Mouse (Mus musculus) embryonic facial prominence, embryonic 11.5 days (tissue): ENCODE data around the gene Taf3. TPM values are rescaled to one million over a fixed set of nuclear protein-coding genes. Genes with fewer than 3 reads are reported as not detected.

Experiments used
- ATAC-seq: fragments of 200-750 bp; cut with Nextera tagmentation; replicated peaks from 2 replicates; pipeline ENCODE4 v1.8.0; 2017; ENCODE audit warnings: low read depth; ENCODE audit not compliant: insufficient number of reproducible peaks, low FRiP score, low TSS enrichment
- DNase-seq: peaks from one replicate; pipeline ENCODE4 v3.0.0-alpha.2; 2015; ENCODE audit warnings: low spot score
- H3K27ac ChIP-seq: fragments of 300-500 bp; sonication (generic); replicated peaks from 2 replicates; pipeline ENCODE4 v1.5.1; 2014; ENCODE audit warnings: mild to moderate bottlenecking, low read depth, low read length, control low read depth
- H3K27me3 ChIP-seq: fragments of 300-500 bp; sonication (generic); 2 replicates; pipeline ENCODE4 v1.6.1; 2014; ENCODE audit warnings: mild to moderate bottlenecking, low read length, moderate library complexity, mixed read lengths; ENCODE audit not compliant: control insufficient read depth, insufficient read depth
- H3K36me3 ChIP-seq: fragments of 300-500 bp; sonication (generic); replicated peaks from 2 replicates; pipeline ENCODE4 v1.6.1; 2014; ENCODE audit warnings: low read depth, mild to moderate bottlenecking, low read length, moderate library complexity, mixed read lengths; ENCODE audit not compliant: control insufficient read depth, insufficient read depth
- H3K4me1 ChIP-seq: fragments of 300-500 bp; sonication (generic); 2 replicates; pipeline ENCODE4 v1.6.1; 2014; ENCODE audit warnings: low read length, mixed read lengths; ENCODE audit not compliant: control insufficient read depth, insufficient read depth
- H3K4me2 ChIP-seq: fragments of 300-500 bp; sonication (generic); 2 replicates; pipeline ENCODE4 v1.6.1; 2014; ENCODE audit warnings: low read depth, mild to moderate bottlenecking, control low read depth, low read length, moderate library complexity
- H3K4me3 ChIP-seq: fragments of 300-500 bp; sonication (generic); 2 replicates; pipeline ENCODE4 v1.5.1; 2014; ENCODE audit warnings: low read depth, low read length, control low read depth
- H3K9ac ChIP-seq: fragments of 300-500 bp; sonication (generic); replicated peaks from 2 replicates; pipeline ENCODE4 v1.6.1; 2014; ENCODE audit warnings: mild to moderate bottlenecking, control low read depth, low read length
- H3K9me3 ChIP-seq: fragments of 300-500 bp; sonication (generic); replicated peaks from 2 replicates; pipeline ENCODE4 v1.6.1; 2016; ENCODE audit warnings: mild to moderate bottlenecking, low read length, inconsistent platforms, mixed read lengths; ENCODE audit not compliant: control insufficient read depth
- WGBS: fragments of 180-500 bp; shearing (Covaris S2); extraction: QIAGEN DNeasy Blood & Tissue Kit; methylation state at CpG from one replicate; pipeline ENCODE4 v1.1.7; 2014; 5-methylcytosine and 5-hydroxymethylcytosine counted together
- polyA plus RNA-seq: library from polyadenylated mRNA; unstranded; fragments of >200 nt; fragmentation: Nextera tagmentation; extraction: Ambion mirVana; gene quantifications from 2 replicates; pipeline ENCODE4 v1.2.1, GENCODE M21; 2014

The Taf3 gene
- polyA plus RNA-seq, 1 experiment from 2014 or later = 16.4 TPM

- DNase-seq (peak; percentile 97), ATAC-seq (peak; percentile 90)
- peaks cover 9% of the 10 kb centered on the region for H3K27me3 ChIP-seq
- peak overlapping the region; percentile 66 for H3K4me2 ChIP-seq
- H3K4me1 ChIP-seq = peaks cover 8% of the 10 kb centered on the region
- H3K36me3 ChIP-seq = no peaks in the 10 kb centered on the region
- H3K9me3 ChIP-seq = no peaks in the 10 kb centered on the region
- no peak overlapping the region for H3K27ac ChIP-seq
- WGBS = 0% methylated on average over 21 of the region's 21 CpGs
- H3K9ac ChIP-seq = peak overlapping the region; percentile 32; the same call in 1 of the 2 replicates
- H3K4me3 ChIP-seq = peak overlapping the region; percentile 38
Observed at GRCm38 (mm10) chr2:9879493-9879892, 168.9 kb downstream of the Taf3 start.

- Histone ChIP-seq H3K9me3 (no peaks in the 10 kb centered on the region), H3K27me3 (peaks cover 12% of the 10 kb centered on the region), H3K4me1 (peaks cover 8% of the 10 kb centered on the region), H3K4me2 (peak overlapping the region; percentile 66), H3K9ac (peak overlapping the region; percentile 32; the same call in 1 of the 2 replicates), H3K27ac (peak overlapping the region; percentile 35; the same call in 1 of the 2 replicates), H3K36me3 (no peaks in the 10 kb centered on the region), H3K4me3 (peak overlapping the region; percentile 38)
- no peak for ATAC-seq
- 0% methylated on average over 22 of the region's 22 CpGs for WGBS
- peak; percentile 58 for DNase-seq
Observed at GRCm38 (mm10) chr2:9879092-9879491, 169.3 kb downstream of the Taf3 start.

GRCm38 (mm10) chr2:9878564-9879081 is 169.8 kb downstream of the Taf3 start:
- ATAC-seq (peak; percentile 45), DNase-seq (peak; percentile 79)
- peak overlapping the region; percentile 66 for H3K4me2 ChIP-seq
- H3K4me1 ChIP-seq = peaks cover 8% of the 10 kb centered on the region
- peak overlapping the region; percentile 35; the same call in 1 of the 2 replicates for H3K27ac ChIP-seq
- H3K27me3 ChIP-seq = peaks cover 14% of the 10 kb centered on the region
- peak overlapping the region; percentile 71; the same call in 1 of the 2 replicates for H3K9ac ChIP-seq
- H3K9me3 ChIP-seq = no peaks in the 10 kb centered on the region
- no peaks in the 10 kb centered on the region for H3K36me3 ChIP-seq
- under 1% methylated on average over 25 of the region's 33 CpGs for WGBS
- peak overlapping the region; percentile 38 for H3K4me3 ChIP-seq

GRCm38 (mm10) chr2:9877966-9878563 is 170.3 kb downstream of the Taf3 start:
- H3K27ac ChIP-seq = peak overlapping the region; percentile 11; the same call in 1 of the 2 replicates
- WGBS = 2% methylated on average over 19 of the region's 19 CpGs
- H3K4me2 ChIP-seq = peak overlapping the region; percentile 66
- no peaks in the 10 kb centered on the region for H3K9me3 ChIP-seq
- H3K27me3 ChIP-seq = peaks cover 13% of the 10 kb centered on the region
- H3K4me1 ChIP-seq = peaks cover 7% of the 10 kb centered on the region
- peak overlapping the region; percentile 71 for H3K9ac ChIP-seq
- H3K4me3 ChIP-seq = peak overlapping the region; percentile 38
- H3K36me3 ChIP-seq = no peaks in the 10 kb centered on the region
- DNase-seq = peak; percentile 27
- ATAC-seq = no peak

GRCm38 (mm10) chr2:9877326-9877690 is 171.1 kb downstream of the Taf3 start:
- peak overlapping the region; percentile 38 for H3K4me3 ChIP-seq
- H3K27me3 ChIP-seq = peaks cover 12% of the 10 kb centered on the region
- ATAC-seq = no peak
- H3K9me3 ChIP-seq = no peaks in the 10 kb centered on the region
- peak overlapping the region; percentile 11 for H3K27ac ChIP-seq
- peak overlapping the region; percentile 39 for H3K4me2 ChIP-seq
- no peaks in the 10 kb centered on the region for H3K36me3 ChIP-seq
- H3K9ac ChIP-seq = peak overlapping the region; percentile 71
- H3K4me1 ChIP-seq = peaks cover 5% of the 10 kb centered on the region
- DNase-seq = peak; percentile 31
- under 1% methylated on average over 35 of the region's 35 CpGs for WGBS

GRCm38 (mm10) chr2:9876621-9877325 is 171.6 kb downstream of the Taf3 start:
- DNase-seq = peak; percentile 54
- ATAC-seq = no peak
- H3K4me2 ChIP-seq = peak overlapping the region; percentile 39
- H3K9ac ChIP-seq = peak overlapping the region; percentile 71
- no peaks in the 10 kb centered on the region for H3K9me3 ChIP-seq
- peak overlapping the region; percentile 38 for H3K4me3 ChIP-seq
- no peaks in the 10 kb centered on the region for H3K36me3 ChIP-seq
- H3K4me1 ChIP-seq = peaks cover 5% of the 10 kb centered on the region
- peaks cover 12% of the 10 kb centered on the region for H3K27me3 ChIP-seq
- no peak overlapping the region for H3K27ac ChIP-seq
- under 1% methylated on average over 31 of the region's 31 CpGs for WGBS

GRCm38 (mm10) chr2:9875676-9876357 is 172.6 kb downstream of the Taf3 start:
- DNase-seq (peak; percentile 30), ATAC-seq (no peak)
- no peak overlapping the region; the same call in 1 of the 2 replicates for H3K9ac ChIP-seq
- 11% methylated on average over 12 of the region's 12 CpGs for WGBS
- peak overlapping the region; percentile 38 for H3K4me3 ChIP-seq
- no peaks in the 10 kb centered on the region for H3K9me3 ChIP-seq
- peak overlapping the region; percentile 43; the same call in 1 of the 2 replicates for H3K4me2 ChIP-seq
- H3K27me3 ChIP-seq = peaks cover 12% of the 10 kb centered on the region
- no peaks in the 10 kb centered on the region; the same call in 1 of the 2 replicates for H3K4me1 ChIP-seq
- no peaks in the 10 kb centered on the region for H3K36me3 ChIP-seq
- H3K27ac ChIP-seq = no peak overlapping the region
